Mouse (Mus musculus): ENCODE measurements around the gene Cd177. TPM values are rescaled to one million over a fixed set of nuclear protein-coding genes. Genes with fewer than 3 reads are reported as not detected.

Gene Cd177
- polyA plus RNA-seq (2017; shearing (Covaris generic)): under 1 TPM in 1 of 2 experiments, not detected in 1; 0.15 TPM

DNA sequence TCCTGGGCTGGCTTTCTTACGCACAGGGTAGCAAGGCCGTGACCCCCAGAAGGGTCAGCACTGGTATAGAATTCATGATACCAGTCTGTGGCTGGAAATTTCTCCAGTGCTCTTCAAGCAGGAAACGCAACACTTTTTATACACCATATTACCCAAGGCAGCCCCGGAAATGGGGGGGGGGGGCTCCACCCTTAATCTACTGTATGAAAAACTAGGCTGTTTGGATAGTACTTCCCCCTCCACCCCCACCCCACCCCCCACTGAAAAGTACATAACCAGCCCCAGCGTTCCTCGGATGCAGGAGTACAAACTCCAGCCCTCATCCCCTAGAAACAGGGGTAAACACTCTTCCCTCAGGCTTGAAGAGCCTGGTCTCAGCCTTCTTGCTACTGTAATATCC is at the start of gene Cd177:
Gene Cd177 (minus strand): TSS at position 101 of the 400 bp plus-strand sequence.

DNA sequence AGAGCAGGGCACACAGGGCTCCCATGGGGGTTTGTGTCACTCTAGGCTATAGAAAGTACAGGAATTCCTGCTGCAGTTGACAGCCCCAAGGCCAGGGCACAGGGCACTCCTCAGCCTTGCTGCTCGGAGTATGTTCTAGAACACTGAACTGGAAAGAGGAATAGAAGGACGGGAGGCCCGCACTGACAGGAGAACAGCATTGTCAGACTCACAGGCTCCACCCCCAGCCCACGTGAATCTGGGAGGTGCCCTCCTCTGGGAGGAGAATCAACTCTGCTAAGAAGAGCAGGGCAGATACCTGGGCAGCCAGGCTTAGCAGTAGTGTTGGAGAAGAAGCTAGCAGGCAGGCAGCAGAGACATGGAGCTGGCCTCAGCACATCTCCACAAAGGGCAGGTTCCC is 16.8 kb upstream of the Cd177 start, which contains the start of gene Ceacam10:
Gene Ceacam10 (plus strand): TSS at position 289 of the 400 bp plus-strand sequence.

DNA sequence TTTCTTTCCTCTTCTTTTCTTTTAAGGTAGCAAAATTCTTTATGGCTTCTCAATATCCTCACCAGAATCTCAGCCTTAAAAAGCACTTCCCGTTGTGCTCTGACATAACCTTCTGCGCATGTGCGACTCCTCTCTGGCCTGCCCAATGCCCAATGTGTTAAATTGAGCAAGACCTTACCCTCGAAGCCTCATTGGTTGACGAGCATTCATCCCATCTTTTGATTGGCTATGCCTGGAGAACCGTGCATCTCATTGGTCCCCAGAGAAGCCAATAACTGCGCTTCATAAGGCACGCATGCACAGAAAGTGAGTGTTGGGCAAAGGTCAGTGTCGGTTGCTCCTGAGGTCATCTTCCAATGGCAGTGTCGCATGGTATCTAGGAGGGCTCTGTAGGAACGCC is 33.3 kb downstream of the Cd177 start, which contains the start of gene Gm4763:
Gene Gm4763 (minus strand): TSS at position 101 of the 400 bp plus-strand sequence.

DNA sequence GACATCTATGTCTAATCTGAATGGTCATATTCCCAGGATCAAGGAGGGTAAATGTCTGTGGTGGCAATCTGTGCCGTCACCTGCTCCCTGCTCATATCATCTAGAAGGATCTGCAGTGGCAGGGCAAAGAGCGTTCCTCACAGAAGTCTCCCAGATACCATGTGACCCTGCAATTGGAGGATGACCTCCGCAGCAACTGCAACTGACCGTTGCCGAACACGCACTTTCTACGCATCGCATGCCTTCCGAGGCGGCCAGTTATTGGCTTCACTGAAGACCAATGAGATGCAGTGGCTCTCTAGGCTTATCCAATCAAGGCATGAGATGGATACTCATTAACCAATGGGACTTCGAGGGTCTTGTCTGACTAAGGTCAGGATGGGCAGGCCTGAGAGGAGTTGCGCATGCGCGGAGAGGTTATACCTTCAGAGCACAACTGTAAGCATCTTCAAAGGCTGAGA is 51.2 kb downstream of the Cd177 start, which contains the start of gene BC049730:
Gene BC049730 (plus strand): TSS at position 411 of the 461 bp plus-strand sequence.

Other genes with a start within 250 kb of the Cd177 start
- gene AC161166.1, start 247.9 kb downstream of the Cd177 start, polyA plus RNA-seq (2017; shearing (Covaris generic)): under 1 TPM in 1 of 2 experiments, not detected in 1; 0.17 TPM
- 1 to 10 TPM; 1.8 to 3.9 TPM for gene Irgq, start 229.6 kb downstream of the Cd177 start, polyA plus RNA-seq (2017; shearing (Covaris generic))
- not detected for gene Pinlyp, start 214.2 kb downstream of the Cd177 start, polyA plus RNA-seq (2017; shearing (Covaris generic))
- 10 to 100 TPM; 46.1 to 52.3 TPM for gene Xrcc1, start 214.0 kb downstream of the Cd177 start, polyA plus RNA-seq (2017; shearing (Covaris generic))
- gene Ethe1, start 172.8 kb downstream of the Cd177 start, polyA plus RNA-seq (2017; shearing (Covaris generic)): 10 to 100 TPM; 19.5 to 23.5 TPM
- under 1 TPM; 0.28 to 0.32 TPM for gene Zfp575, start 172.7 kb downstream of the Cd177 start, polyA plus RNA-seq (2017; shearing (Covaris generic))
- gene Phldb3, start 149.5 kb downstream of the Cd177 start, polyA plus RNA-seq (2017; shearing (Covaris generic)): under 1 TPM; 0.50 to 0.64 TPM
- gene Lypd3, start 123.8 kb downstream of the Cd177 start, polyA plus RNA-seq (2017; shearing (Covaris generic)): not detected
- not detected for gene Tex101, start 83.6 kb downstream of the Cd177 start, polyA plus RNA-seq (2017; shearing (Covaris generic))
- gene BC049730, start 51.1 kb downstream of the Cd177 start, polyA plus RNA-seq (2017; shearing (Covaris generic)): not detected
- not detected for gene Gm4763, start 33.4 kb downstream of the Cd177 start, polyA plus RNA-seq (2017; shearing (Covaris generic))
- gene Ceacam10, start 16.9 kb upstream of the Cd177 start, polyA plus RNA-seq (2017; shearing (Covaris generic)): not detected
- gene Gm9844, start 101.9 kb upstream of the Cd177 start, polyA plus RNA-seq (2017; shearing (Covaris generic)): 10 to 100 TPM; 39.3 to 42.0 TPM
- not detected for gene Lypd4, start 109.6 kb upstream of the Cd177 start, polyA plus RNA-seq (2017; shearing (Covaris generic))
- under 1 TPM in 1 of 2 experiments, not detected in 1; 0.17 TPM for gene Dmrtc2, start 109.7 kb upstream of the Cd177 start, polyA plus RNA-seq (2017; shearing (Covaris generic))
- gene Rps19, start 124.1 kb upstream of the Cd177 start, polyA plus RNA-seq (2017; shearing (Covaris generic)): 1,000 to 10,000 TPM; 3,085 to 5,627 TPM
- gene Cd79a, start 137.1 kb upstream of the Cd177 start, polyA plus RNA-seq (2017; shearing (Covaris generic)): 10 to 100 TPM in 1 of 2 experiments, 1 to 10 TPM in 1; 8.8 to 22.2 TPM
- gene Arhgef1, start 142.6 kb upstream of the Cd177 start, polyA plus RNA-seq (2017; shearing (Covaris generic)): 1,000 to 10,000 TPM; 1,309 to 1,330 TPM
- not detected for gene Gm4881, start 184.2 kb upstream of the Cd177 start, polyA plus RNA-seq (2017; shearing (Covaris generic))
- 100 to 1,000 TPM; 343 to 519 TPM for gene Rabac1, start 212.4 kb upstream of the Cd177 start, polyA plus RNA-seq (2017; shearing (Covaris generic))
- 1 to 10 TPM in 1 of 2 experiments, under 1 TPM in 1; 0.47 to 1.8 TPM for gene Atp1a3, start 245.6 kb upstream of the Cd177 start, polyA plus RNA-seq (2017; shearing (Covaris generic))

Measured in activated CD4-positive, CD25-positive, alpha-beta regulatory T cell (primary cell).